Mouse (Mus musculus): ENCODE results near the gene Pdzrn3.

DNA sequence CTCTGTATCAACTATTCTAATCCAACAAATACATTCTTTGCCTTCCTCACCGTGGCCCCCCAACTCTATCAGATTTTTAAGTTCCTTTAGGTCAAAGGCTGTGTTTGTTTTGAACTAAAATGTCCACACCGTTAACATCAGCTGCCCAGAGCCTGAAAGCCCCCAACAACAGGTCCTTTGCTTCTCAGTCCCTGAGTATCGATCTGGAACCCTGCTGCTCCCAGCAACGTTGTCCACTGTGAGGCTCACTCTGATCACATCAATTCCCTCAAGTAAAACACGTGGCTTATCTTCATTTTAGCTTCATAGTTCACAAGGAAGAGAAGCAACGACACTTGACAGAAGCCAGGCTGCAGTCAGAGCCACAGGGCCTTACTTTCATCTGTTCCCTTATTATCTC, 66.3 kb downstream of the Pdzrn3 start:
- no peak for TF ChIP-seq POLR2A (IDR thresholded peaks at IDR 0.05; ENCODE audit: control insufficient read depth in 1 of 2, insufficient read depth in 1 of 2, low read depth in 1 of 2, low read length in 2 of 2, poor library complexity in 1 of 2)
- no peak for TF ChIP-seq CHD1 (IDR thresholded peaks at IDR 0.05; ENCODE audit: low read depth, low read length)
- no peak for TF ChIP-seq TCF12 (IDR thresholded peaks at IDR 0.05; ENCODE audit: low read depth, low read length)
- TF ChIP-seq RAD21 (IDR thresholded peaks at IDR 0.05; ENCODE audit: low read depth, low read length): no peak
- no peak for TF ChIP-seq MAFK (IDR thresholded peaks at IDR 0.05; ENCODE audit: borderline replicate concordance, low read depth, low read length)
- TF ChIP-seq EP300 (IDR thresholded peaks at IDR 0.05; ENCODE audit: low read depth in 1 of 2, low read length in 2 of 2): no peak
- TF ChIP-seq JUND (IDR thresholded peaks at IDR 0.05; ENCODE audit: low read depth, low read length): no peak
